Mouse (Mus musculus) stomach, embryonic 16.5 days (tissue): Measurements from ENCODE around the gene Clcn7. TPM values are rescaled to one million over a fixed set of nuclear protein-coding genes. Genes with fewer than 3 reads are reported as not detected.

Experiments
- ATAC-seq: fragments of 200-750 bp; cut with Nextera tagmentation; 2 replicates; pipeline ENCODE4 v1.8.0; 2017; ENCODE audit warnings: moderate number of reproducible peaks, moderate TSS enrichment; ENCODE audit not compliant: insufficient read depth, low FRiP score
- H3K27ac ChIP-seq: fragments of 300-500 bp; sonication (generic); 2 replicates; pipeline ENCODE4 v1.5.1; 2014; ENCODE audit warnings: low read length
- H3K27me3 ChIP-seq: fragments of 300-500 bp; sonication (generic); 2 replicates; pipeline ENCODE4 v1.6.1; 2014; ENCODE audit warnings: low read length, control low read depth, mixed read lengths; ENCODE audit not compliant: control insufficient read depth, insufficient read depth
- H3K36me3 ChIP-seq: fragments of 300-500 bp; sonication (generic); 2 replicates; pipeline ENCODE4 v1.6.1; 2014; ENCODE audit warnings: low read length; ENCODE audit not compliant: control insufficient read depth, insufficient read depth
- H3K4me1 ChIP-seq: fragments of 300-500 bp; sonication (generic); 2 replicates; pipeline ENCODE4 v1.6.1; 2014; ENCODE audit warnings: low read length, control low read depth, mixed read lengths; ENCODE audit not compliant: control insufficient read depth, insufficient read depth
- H3K4me2 ChIP-seq: fragments of 300-500 bp; sonication (generic); 2 replicates; pipeline ENCODE4 v1.6.1; 2014; ENCODE audit warnings: low read depth, low read length, mixed read lengths
- H3K4me3 ChIP-seq: fragments of 300-500 bp; sonication (generic); replicated peaks from 2 replicates; pipeline ENCODE4 v1.5.1; 2014; ENCODE audit warnings: mild to moderate bottlenecking, low read length
- H3K9ac ChIP-seq: fragments of 300-500 bp; sonication (generic); 2 replicates; pipeline ENCODE4 v1.6.1; 2014; ENCODE audit warnings: low read length
- H3K9me3 ChIP-seq: fragments of 300-500 bp; sonication (generic); replicated peaks from 2 replicates; pipeline ENCODE4 v1.6.1; 2016; ENCODE audit warnings: low read length, control low read depth; ENCODE audit not compliant: control insufficient read depth
- WGBS: fragments of 180-500 bp; shearing (Covaris S2); extraction: QIAGEN DNeasy Blood & Tissue Kit; methylation state at CpG from one replicate; pipeline ENCODE4 v1.1.7; 2014; 5-methylcytosine and 5-hydroxymethylcytosine counted together
- polyA plus RNA-seq: library from polyadenylated mRNA; unstranded; fragments of >200 nt; fragmentation: Nextera tagmentation; extraction: Ambion mirVana; gene quantifications from 2 replicates; pipeline ENCODE4 v1.2.1, GENCODE M21; 2015

Gene Clcn7
- polyA plus RNA-seq, 1 experiment from 2014 or later: 21.4 TPM

DNA sequence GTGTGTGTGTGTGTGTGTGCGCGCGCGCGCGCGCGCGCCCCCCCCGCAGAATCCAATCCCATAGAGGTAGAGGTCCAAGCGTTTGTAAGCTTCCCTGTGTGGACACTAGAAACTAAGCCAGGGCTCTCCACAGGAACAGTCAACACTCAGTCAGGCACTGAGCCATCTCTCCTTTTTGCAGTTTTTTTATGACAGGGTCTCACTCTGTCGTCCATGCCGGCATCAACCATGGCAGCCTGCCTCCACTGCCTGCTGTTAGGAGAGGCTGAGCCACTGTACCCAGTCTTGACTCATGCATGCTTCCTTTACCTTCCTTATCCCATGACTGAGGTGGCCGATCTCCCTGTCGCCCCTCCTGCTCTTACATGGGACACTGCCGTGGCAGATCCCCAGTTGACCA, 25.4 kb upstream of the Clcn7 start:
- peaks cover 7% of the 10 kb centered on the region for H3K36me3 ChIP-seq
- no peak for ATAC-seq
- H3K4me3 ChIP-seq: no peak overlapping the region
- no peak overlapping the region for H3K27ac ChIP-seq
- H3K9ac ChIP-seq: no peak overlapping the region
- no peaks in the 10 kb centered on the region for H3K4me1 ChIP-seq
- H3K9me3 ChIP-seq: no peaks in the 10 kb centered on the region
- H3K4me2 ChIP-seq: no peak overlapping the region
- no peaks in the 10 kb centered on the region for H3K27me3 ChIP-seq
- WGBS: 87% methylated on average over 7 of the region's 16 CpGs

DNA sequence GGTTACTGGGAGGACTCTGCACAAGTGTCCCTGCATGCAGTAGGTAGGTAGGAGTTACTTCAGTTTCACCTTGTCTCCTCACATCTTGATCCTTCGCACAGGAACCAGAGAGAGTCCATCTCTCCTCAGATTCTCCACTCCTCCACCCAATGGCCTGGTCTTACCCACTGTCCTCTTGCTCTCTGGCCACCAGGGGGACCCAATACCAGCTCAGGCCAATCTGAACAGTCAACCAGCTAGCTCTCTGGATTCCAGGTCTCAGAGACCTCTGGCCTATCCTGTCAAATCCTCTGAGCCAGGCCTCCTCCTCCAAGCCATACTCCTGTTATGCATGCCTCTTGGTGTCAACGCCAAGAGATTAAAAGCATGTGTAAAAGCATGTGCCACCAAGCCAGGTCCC, 23.6 kb upstream of the Clcn7 start:
- Histone ChIP-seq H3K4me1 (peaks cover 1% of the 10 kb centered on the region), H3K36me3 (peaks cover 7% of the 10 kb centered on the region), H3K27me3 (no peaks in the 10 kb centered on the region), H3K9ac (no peak overlapping the region), H3K4me2 (no peak overlapping the region), H3K9me3 (no peaks in the 10 kb centered on the region), H3K27ac (no peak overlapping the region), H3K4me3 (no peak overlapping the region)
- WGBS: 73% methylated on average over 2 of the region's 2 CpGs
- no peak; the same call in 1 of the 2 replicates for ATAC-seq

DNA sequence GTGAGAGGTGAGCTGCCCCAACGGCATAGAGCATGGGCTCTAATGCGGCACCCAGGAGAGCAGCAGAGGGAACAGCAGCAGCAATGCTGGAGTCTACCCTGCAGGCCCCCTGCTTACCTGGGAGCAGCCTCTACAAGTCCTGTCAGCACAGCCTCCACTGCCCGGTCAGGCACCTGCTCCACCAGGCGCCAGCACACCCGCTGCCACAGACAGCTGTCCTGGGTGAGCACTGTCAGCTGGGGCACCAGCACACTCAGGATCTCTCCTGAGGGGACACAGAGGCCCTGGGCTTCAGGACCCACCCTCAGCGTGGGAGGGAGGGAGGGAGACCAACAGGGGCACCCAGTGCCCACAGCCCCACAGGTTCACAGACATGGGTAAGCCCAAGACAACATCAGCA, 22.6 kb upstream of the Clcn7 start:
- 85% methylated on average over 6 of the region's 6 CpGs for whole genome bisulfite sequencing
- H3K27me3 ChIP-seq: no peaks in the 10 kb centered on the region
- no peak for ATAC-seq
- no peak overlapping the region for H3K27ac ChIP-seq
- H3K9me3 ChIP-seq: no peaks in the 10 kb centered on the region
- no peak overlapping the region for H3K4me3 ChIP-seq
- H3K4me1 ChIP-seq: peaks cover 6% of the 10 kb centered on the region
- peaks cover 5% of the 10 kb centered on the region for H3K36me3 ChIP-seq
- no peak overlapping the region for H3K4me2 ChIP-seq
- no peak overlapping the region for H3K9ac ChIP-seq

DNA sequence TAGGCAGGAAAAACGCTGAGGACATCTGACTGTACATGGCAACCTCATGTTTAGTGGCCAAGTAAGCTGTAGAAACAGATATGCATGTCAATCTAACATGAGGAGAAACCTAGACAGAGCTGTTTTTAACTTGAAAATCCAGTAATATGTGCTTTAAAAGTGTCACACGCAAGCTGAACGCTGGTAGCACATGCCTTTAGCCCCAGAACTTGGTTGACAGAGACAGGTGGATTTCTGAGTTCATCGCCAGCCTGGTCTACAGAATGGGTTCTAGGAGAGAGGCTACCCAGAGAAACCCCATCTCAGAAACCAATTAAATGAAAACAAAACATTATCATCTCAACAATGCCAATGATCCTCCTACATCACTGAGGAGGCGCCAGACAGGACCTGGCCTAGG, 22.0 kb upstream of the Clcn7 start:
- no peak for ATAC-seq
- peaks cover under 1% of the 10 kb centered on the region for H3K36me3 ChIP-seq
- H3K4me3 ChIP-seq: no peak overlapping the region

DNA sequence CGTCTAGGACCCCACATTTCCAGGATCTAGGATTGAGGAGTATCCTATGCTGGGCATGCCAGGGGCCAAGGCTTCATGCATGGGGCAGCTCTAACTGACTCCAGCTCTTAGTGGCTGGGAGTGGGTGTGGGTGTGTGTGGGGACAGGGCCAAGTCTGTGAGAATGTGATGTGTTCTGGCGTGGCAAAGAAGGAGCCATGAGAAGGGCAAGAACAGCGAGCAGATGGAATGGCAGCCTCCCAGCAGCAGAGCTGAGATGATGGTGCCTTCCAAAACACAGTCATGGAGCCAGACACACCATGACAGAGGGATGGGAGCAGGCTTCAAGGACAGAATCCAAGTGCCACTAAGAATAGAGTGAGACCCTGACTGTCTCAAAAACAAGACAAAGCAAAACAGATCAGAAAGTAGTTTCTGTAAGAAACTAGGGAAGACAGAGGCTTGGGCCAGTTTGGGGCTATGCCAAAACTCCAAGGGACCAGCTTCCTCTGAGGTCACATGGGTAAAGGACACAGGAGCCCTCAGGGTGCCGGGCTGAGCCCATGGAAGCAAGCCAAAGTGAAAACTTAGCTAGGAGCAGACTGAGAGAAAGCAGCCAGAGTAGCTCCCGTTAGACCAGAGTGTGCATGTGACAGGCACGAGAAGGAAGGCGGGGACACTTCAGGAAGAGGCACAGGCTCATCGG, 21.3 kb upstream of the Clcn7 start:
- WGBS: 78% methylated on average over 8 of the region's 8 CpGs
- H3K9me3 ChIP-seq: no peaks in the 10 kb centered on the region
- no peak for ATAC-seq
- H3K27ac ChIP-seq: no peak overlapping the region
- no peak overlapping the region for H3K4me2 ChIP-seq
- H3K9ac ChIP-seq: no peak overlapping the region
- peaks cover 11% of the 10 kb centered on the region for H3K4me1 ChIP-seq
- no peaks in the 10 kb centered on the region for H3K27me3 ChIP-seq
- no peaks in the 10 kb centered on the region; the same call in 1 of the 2 replicates for H3K36me3 ChIP-seq
- no peak overlapping the region for H3K4me3 ChIP-seq

More for the DNA sequence above, 22.0 kb upstream of the Clcn7 start:
- no peak overlapping the region for H3K27ac ChIP-seq
- no peaks in the 10 kb centered on the region for H3K27me3 ChIP-seq
- H3K4me2 ChIP-seq: no peak overlapping the region
- no peaks in the 10 kb centered on the region for H3K9me3 ChIP-seq
- no peak overlapping the region for H3K9ac ChIP-seq
- WGBS: 92% methylated on average over 5 of the region's 5 CpGs
- H3K4me1 ChIP-seq: peaks cover 10% of the 10 kb centered on the region

DNA sequence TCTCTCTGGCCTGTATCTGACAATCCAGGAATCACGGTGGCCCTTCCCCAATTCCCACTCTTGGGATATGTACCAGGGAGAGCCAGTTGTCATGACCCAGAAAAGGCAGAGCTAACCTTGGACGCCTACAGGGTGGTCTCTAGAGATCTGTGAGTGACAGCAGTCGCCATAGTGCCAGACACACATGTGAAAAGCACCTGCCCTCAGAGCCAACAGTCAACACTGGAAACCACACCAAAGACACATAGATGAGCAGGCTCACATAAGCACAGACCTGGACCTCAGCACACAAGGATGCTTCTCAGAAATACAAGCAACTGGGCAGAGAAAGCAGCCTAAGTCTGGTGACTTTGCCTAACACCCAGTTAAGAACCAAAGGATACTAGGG, 20.8 kb upstream of the Clcn7 start:
- Histone ChIP-seq H3K27ac (no peak overlapping the region), H3K4me1 (peaks cover 11% of the 10 kb centered on the region), H3K36me3 (no peaks in the 10 kb centered on the region; the same call in 1 of the 2 replicates), H3K27me3 (no peaks in the 10 kb centered on the region), H3K4me3 (no peak overlapping the region), H3K4me2 (no peak overlapping the region), H3K9me3 (no peaks in the 10 kb centered on the region), H3K9ac (no peak overlapping the region)
- WGBS: 75% methylated on average over 3 of the region's 3 CpGs
- no peak for ATAC-seq

DNA sequence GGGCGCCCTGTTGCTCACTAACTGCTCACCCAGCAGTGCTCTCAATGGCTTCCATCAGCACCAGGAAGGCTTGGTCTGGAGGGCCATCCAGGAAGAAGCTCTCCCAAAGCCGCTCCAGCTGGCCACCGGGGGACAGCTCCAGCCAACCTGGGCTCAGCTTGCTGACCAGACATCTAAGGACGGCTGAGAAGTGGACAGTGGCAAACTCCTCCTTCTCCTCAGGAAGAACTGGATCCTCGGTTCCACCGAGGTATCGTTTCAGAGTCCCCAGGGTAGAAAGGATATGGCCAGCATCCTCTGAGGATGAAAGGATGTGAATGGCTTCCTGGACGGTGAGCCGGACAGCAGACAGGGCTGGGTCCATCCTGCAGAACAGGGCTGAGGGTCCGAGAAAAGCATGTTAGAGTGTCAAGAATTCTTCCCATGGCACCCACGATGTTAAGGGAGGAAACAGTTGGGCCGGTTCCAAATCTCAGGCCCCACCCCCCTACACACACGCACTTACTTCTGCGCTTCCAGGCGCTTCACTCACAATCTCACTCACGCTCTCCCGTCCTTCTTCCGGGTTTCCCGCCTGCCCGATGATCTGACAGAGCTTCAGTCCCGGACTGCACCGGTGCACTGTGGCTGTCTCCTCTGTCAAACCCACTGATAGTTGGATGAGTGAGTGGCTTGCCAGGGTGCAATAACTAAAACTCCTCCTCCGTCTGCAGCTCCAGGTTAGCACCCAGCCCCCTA, 18.1 kb upstream of the Clcn7 start:
- 9% methylated on average over 23 of the region's 23 CpGs for WGBS
- Histone ChIP-seq H3K36me3 (no peaks in the 10 kb centered on the region), H3K4me3 (peak overlapping the region; percentile 51), H3K9ac (peak overlapping the region; percentile 69), H3K27ac (peak overlapping the region; percentile 96), H3K4me2 (peak overlapping the region; percentile 68), H3K27me3 (no peaks in the 10 kb centered on the region), H3K9me3 (no peaks in the 10 kb centered on the region), H3K4me1 (peaks cover 11% of the 10 kb centered on the region)
- peak; percentile 70 for ATAC-seq

DNA sequence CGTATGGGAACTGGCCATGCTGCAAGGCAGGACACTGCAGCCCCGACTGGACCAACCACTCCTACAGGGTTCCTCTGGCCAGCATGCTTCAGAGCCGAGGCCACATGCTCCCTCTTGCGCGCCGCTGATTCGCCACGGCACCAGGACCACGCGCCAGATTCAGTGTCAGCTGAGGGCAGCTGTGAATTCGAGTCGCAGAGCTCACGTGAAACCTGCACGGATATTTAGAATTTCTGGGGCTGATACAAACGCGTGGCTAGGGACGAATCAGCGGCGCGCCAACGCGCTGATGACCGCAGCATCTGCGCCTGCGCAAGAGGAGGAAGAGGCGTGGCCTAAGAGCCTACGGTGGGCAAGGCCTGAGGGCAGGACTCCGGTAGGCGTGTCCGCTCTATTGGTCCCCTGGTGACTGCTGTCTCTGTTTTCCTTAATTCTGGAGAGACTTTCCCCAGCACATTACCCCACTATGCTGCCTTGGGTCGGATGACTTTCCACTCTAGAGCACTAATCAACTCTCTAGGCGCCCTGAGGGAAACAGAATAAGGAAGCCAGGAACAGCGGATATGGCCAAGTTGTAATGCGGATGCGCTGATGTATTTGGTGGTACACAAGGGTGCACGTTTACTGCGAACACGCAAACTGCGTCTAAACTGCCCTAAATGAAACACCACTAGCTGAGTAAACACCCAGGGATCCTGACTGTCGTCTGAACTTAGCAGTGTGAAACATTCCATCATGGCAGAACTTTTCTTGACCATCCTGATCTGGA, 17.3 kb upstream of the Clcn7 start, which contains the start of gene Telo2:
Telo2 (minus strand) TSS at position 304 of the 769 bp plus-strand sequence.
- WGBS: 5% methylated on average over 40 of the region's 40 CpGs
- H3K4me3 ChIP-seq: peak within 1 kb of the TSS; percentile 51
- H3K36me3 ChIP-seq: no peaks in the 10 kb centered on the region
- H3K9me3 ChIP-seq: no peaks in the 10 kb centered on the region
- no peaks in the 10 kb centered on the region for H3K27me3 ChIP-seq
- peak within 1 kb of the TSS; percentile 68 for H3K4me2 ChIP-seq
- peak within 1 kb of the TSS; percentile 96 for H3K27ac ChIP-seq
- peak within 1 kb of the TSS; percentile 69 for H3K9ac ChIP-seq
- ATAC-seq: peak; percentile 94
- H3K4me1 ChIP-seq: peaks cover 11% of the 10 kb centered on the region

DNA sequence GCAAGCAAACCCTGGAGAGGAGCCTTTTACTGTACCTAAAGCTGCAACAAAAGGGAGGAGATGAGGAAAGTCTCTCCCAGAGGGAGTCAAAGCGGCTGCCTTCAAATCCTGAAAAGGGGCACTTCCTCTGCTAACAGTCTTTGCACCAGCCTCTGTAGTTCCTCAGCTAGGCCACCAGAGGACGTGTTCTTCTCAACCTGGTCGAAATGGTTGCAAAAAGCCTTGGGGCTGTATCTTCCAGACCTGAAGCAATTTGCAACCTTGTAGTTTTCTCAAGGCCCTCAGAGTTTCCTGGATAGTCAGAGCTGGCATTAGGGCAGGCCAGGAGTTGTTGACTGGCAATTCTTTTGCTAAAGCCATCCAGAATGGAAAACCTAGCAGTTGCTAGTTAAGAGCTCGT, 15.9 kb upstream of the Clcn7 start:
- H3K27ac ChIP-seq: no peak overlapping the region
- peaks cover 11% of the 10 kb centered on the region for H3K4me1 ChIP-seq
- H3K9me3 ChIP-seq: no peaks in the 10 kb centered on the region
- H3K27me3 ChIP-seq: no peaks in the 10 kb centered on the region
- H3K9ac ChIP-seq: no peak overlapping the region
- no peak overlapping the region for H3K4me3 ChIP-seq
- no peaks in the 10 kb centered on the region for H3K36me3 ChIP-seq
- ATAC-seq: no peak
- WGBS: 32% methylated on average over 4 of the region's 4 CpGs
- H3K4me2 ChIP-seq: no peak overlapping the region
